Mouse (Mus musculus) brain, embryonic 14.5 days (tissue): Measurements from ENCODE around the gene Gm2016.
"Not testable (repeated sequence)": the region's sequence is repeated elsewhere in the genome, so short reads cannot be mapped to it uniquely, and the experiment has no call there.

Experiments used
- CTCF ChIP-seq: fragments of 200-500 bp; IDR thresholded peaks from 2 replicates; pipeline ENCODE4 v1.5.1; 2012; ENCODE audit warnings: inconsistent platforms, mild to moderate bottlenecking, moderate library complexity, borderline replicate concordance; ENCODE audit not compliant: insufficient read depth, insufficient read length; ENCODE audit errors: extremely low read depth
- POLR2A ChIP-seq: fragments of 200-500 bp; IDR thresholded peaks from 2 replicates; pipeline ENCODE4 v1.6.1; 2012; ENCODE audit warnings: mild to moderate bottlenecking, inconsistent platforms, borderline replicate concordance; ENCODE audit not compliant: poor library complexity, insufficient read depth, insufficient read length, severe bottlenecking; ENCODE audit errors: extremely low read depth

GRCm38 (mm10) chr12:87919721-87920120 lies 45.8 kb downstream of the Gm2016 start, which contains the start of gene Gm2035:
- TF ChIP-seq CTCF, POLR2A: not testable (repeated sequence)
